Mouse (Mus musculus): ENCODE results near the gene Fkbp5.
"Not testable (repeated sequence)": the region's sequence is repeated elsewhere in the genome, so short reads cannot be mapped to it uniquely, and the experiment has no call there.

Gene Fkbp5

GRCm38 (mm10) chr17:28421071-28421470 is 96.3 kb downstream of the Fkbp5 start:
- DNase-seq (ENCODE audit: extremely low spot score, low read depth, low spot score): no peak

DNA sequence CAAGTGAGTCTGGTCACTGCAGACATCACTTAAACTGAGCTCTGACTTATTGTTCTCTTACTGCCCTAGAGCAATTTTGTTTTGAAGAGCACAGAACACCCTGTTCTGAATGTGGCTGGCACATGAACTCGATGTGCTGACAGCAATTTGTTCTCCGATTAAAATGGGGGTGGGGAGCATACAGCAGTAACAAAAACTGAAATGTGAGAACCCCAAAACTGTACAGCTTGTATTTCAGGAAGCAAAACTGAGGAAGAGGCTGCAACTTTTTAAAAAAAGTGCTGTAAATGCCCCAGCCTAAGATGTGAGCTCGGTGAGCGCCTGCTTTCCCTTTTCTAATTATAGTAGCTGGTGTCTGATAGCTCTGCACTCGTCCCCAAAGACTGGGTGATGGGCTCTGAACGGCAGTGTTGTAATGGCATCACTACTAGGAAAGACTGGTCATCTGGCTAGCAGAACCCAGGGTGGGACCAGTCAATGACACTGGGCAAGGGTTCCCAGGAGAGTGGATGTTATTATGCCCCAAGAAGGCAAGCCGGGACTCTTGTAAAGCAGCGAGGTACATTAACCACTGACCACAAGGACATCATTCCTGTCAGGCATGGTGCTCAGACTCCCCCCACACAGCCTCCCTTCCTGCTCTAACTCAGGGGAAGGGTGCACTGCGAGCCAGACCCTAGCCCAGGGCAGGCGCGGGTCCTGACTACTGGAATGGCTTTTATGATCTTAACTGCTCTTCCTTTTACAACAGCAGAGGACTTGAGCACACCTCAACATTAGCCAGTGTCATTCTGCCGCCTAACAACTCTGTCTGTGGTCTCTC is 96.9 kb downstream of the Fkbp5 start:
- no peak for DNase-seq (ENCODE audit: extremely low spot score, low read depth, low spot score)

GRCm38 (mm10) chr17:28419636-28420035 is 97.7 kb downstream of the Fkbp5 start:
- no peak for DNase-seq (ENCODE audit: extremely low spot score, low read depth, low spot score)

DNA sequence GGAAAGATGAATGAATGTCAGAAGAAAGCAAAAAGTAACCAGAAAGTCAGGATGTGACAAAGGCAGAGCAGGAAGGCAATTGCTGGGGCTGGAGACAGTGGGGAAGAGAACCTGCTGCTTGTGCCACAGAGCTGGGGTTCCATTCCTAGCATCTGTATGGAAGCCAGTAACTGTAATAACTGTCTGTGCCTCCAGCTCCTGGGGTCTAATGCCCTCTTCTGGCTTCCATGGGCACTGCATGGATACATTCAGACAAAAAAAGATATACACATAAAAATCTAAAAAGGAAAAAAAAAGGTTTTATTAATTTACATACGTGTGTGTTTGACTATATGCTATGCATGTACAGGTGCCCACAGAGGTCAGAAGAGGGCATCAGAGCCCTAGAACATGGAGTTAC is 98.4 kb downstream of the Fkbp5 start:
- no peak for DNase-seq (ENCODE audit: extremely low spot score, low read depth, low spot score)

DNA sequence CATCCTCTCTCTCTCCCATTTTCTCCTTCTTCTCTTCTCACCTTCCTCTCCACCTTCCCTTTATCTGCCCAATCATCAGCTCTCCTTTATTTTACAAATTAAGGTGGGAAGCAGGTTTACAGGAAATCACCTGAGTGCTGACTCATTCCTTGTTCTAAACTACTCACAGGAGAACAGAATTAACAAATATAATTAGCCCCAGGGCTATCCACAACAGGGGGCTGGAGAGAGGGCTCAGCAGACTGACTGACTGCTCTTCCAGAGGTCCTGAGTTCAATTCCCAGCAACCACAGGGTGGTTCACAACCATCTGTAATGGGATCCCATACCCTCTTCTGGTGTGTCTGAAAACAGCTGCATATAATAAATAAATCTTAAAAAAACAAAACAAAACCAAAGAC is 98.8 kb downstream of the Fkbp5 start:
- DNase-seq (ENCODE audit: extremely low spot score, low read depth, low spot score): not testable (repeated sequence)

GRCm38 (mm10) chr17:28417771-28418170 is 99.6 kb downstream of the Fkbp5 start:
- no peak for DNase-seq (ENCODE audit: extremely low spot score, low read depth, low spot score)

DNA sequence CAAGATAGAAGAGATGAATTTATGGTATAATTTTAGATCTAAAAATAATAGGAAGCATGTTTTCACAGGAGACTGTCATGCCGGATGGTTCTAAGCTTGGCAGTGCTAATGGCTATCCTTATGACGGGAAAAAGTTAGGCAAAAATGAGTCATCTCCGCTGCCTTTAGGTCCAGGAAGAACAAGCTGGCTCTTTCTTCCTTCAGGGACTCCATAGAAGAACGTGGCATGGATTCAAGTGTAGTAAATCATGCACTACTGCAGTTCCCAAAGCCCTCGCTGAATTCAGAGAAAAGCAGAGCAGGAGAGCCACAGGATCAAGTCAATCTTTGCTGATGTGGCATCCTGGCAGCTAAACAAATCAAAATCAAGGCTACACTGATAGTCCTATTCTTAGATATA is 102.1 kb downstream of the Fkbp5 start:
- DNase-seq (ENCODE audit: extremely low spot score, low read depth, low spot score): no peak

DNA sequence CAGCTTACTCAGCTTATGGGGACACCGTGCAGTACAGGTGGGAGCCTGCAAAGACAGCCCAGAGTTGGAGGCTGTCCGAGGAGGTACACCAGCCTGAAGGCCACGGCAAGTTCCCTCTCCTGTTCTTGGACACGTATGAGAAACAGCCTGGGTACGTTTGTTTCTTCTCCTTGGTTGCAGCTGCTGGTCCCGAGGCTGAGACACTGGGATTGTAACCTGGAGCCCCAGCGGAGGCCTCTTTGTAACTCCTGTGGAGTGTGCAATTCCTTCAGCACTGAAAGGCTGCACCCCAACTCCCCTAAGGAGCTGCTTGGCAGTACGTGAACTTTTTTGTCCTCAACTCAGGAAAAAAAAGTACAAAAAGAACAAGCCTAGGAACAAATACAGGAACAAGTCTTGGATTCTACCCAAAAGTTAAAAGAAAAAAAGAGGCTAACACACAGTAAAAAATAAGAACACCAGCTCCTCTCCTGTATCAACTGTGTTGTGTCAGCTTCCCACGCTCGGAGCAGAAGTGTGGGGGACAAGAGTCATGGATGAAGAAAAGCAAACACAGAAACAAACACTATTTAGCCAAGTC is 105.9 kb downstream of the Fkbp5 start:
- DNase-seq (ENCODE audit: extremely low spot score, low read depth, low spot score): no peak

DNA sequence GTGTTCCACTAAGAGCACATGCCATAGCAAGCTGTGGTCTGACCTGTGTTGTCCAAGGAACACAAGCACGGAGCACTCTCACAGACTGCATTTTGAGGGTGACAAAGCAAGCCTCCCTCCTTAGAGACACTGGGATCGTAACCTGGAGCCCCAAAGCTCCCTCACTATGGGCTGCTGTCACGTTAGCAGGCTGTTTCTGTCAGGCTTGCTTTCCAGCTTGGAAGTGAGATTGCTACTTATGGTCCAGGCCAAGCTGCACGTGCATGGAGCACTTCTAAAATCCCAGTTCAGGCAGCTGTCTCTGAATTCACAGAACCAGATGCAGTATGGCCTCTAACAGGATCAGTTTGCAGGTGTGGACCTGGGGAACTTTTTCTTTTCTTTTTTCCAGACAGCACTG is 106.6 kb downstream of the Fkbp5 start:
- no peak for DNase-seq (ENCODE audit: extremely low spot score, low read depth, low spot score)

DNA sequence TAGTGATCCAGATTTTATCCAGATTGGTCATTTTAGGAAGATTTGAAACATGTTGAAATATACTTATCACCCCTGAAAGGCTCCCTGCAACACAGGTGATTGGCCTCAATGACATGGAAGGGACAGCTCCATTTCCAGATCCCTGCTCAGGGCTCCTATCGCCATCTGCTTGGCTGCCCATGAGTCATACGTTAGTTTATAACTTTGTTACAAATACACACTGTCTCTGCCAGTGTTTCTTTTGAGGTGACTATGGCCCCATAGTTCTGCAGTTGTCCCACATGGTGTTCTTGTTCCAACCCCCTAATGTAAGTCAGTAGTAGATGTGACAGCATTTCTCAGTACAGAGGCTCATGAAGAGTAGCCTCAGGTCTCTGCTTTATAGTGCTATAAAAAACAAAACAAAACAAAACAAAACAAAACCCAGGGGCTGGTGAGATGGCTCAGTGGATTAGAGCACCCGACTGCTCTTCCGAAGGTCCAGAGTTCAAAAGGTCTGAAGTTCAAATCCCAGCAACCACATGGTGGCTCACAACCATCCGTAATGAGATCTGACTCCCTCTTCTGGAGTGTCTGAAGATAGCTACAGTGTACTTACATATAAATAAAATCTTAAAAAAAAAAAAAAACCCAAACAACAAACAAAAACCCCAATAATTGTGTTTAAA is 108.9 kb downstream of the Fkbp5 start:
- DNase-seq (ENCODE audit: extremely low spot score, low read depth, low spot score): no peak

DNA sequence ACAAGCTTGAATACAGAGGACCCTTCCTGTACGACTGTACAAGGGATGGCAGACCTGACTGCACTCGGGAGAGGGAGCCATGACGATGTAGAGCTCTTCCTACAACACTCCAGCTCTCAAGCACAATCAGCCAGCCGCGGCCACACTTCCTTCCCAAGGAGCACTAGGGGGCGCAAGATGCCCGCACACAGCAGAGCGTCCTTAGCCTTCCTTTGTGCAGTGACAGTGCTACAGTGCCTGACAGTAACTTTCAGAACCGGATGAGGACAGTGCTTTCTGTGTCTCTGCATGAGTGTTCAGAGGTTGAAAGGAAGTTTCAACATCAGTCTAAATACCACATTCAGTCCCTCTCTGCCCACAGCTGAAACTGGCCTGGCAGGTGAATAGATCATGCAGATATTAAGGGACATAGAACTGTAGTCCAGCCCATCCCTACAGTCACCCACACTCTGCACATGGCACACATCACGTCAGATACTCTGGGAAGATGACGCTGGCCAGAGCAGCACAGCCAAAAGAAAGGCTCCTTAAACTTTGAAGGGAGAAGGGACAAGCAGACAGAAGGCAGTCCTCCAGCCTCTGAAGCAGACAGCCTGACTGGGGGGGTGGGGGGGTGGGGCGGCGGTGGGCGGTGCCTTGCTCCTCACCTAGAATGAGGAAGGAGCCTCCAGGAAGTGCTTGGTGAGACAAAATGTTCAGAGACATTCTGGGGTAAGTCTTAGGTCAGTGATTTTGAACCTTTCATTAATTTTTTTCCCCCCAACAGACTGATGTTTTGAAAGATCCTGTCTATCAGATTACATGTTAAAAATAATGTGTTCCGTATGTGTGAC is 109.7 kb downstream of the Fkbp5 start:
- no peak for DNase-seq (ENCODE audit: extremely low spot score, low read depth, low spot score)

GRCm38 (mm10) chr17:28406471-28406870 is 110.9 kb downstream of the Fkbp5 start:
- no peak for DNase-seq (ENCODE audit: extremely low spot score, low read depth, low spot score)

GRCm38 (mm10) chr17:28404745-28405144 is 112.6 kb downstream of the Fkbp5 start:
- not testable (repeated sequence) for DNase-seq (ENCODE audit: extremely low spot score, low read depth, low spot score)

DNA sequence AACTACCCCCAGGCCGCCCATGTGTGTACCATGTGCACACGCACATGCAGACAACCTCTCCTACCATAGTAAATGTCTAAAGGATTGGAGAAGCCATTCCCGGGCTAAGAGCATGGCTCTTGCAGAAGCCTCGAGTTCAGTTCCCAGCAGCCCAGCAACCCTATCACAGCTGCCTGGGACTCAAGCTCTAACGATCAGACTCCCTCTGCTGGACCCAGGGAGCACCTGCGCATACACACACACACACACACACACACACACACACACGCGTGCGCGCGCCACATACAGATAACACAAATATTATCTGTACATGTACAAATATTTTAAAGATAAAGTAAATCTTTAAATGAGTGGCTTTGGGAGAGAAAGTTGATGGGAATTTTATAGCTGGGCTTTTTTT is 113.0 kb downstream of the Fkbp5 start:
- DNase-seq (ENCODE audit: extremely low spot score, low read depth, low spot score): no peak

- no peak for DNase-seq (ENCODE audit: extremely low spot score, low read depth, low spot score)
These were observed 122.3 kb downstream of the Fkbp5 start for GRCm38 (mm10) chr17:28394994-28395393.

DNA sequence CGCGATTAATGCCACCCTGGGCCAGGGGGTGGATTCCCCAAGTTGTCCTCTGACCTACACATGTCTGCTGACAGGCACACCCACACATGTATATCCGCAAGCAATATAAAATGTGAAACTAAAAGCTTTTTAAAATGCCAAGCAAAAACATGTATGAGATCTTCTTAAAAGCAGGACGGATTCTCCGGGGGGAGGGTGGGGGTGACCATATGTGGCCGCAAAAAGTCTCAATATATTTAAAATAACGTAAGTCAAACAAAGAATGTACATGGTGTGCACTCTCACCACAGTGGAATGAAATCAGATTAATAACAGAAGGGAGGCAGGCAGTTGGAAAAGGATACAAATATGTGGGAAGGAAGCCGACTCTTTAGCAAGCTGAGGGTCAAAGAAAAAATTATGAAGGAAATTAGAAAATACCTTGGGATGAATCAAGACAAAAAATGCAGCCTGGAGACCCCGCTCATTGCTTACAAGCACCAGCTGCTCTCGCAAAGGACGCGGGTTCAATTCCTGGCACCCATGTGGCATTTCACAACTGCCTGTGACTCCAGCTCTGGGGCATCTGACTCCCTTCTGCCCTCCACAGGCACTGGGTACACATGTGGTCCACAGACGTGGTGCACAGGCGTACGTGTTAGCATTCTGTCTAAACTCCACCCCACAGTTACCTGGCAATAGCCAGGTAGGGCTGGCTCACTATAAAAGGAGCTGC is 123.1 kb downstream of the Fkbp5 start:
- DNase-seq (ENCODE audit: extremely low spot score, low read depth, low spot score): no peak

- no peak for DNase-seq (ENCODE audit: extremely low spot score, low read depth, low spot score)
These were observed 125.5 kb downstream of the Fkbp5 start for GRCm38 (mm10) chr17:28391568-28392432.

DNA sequence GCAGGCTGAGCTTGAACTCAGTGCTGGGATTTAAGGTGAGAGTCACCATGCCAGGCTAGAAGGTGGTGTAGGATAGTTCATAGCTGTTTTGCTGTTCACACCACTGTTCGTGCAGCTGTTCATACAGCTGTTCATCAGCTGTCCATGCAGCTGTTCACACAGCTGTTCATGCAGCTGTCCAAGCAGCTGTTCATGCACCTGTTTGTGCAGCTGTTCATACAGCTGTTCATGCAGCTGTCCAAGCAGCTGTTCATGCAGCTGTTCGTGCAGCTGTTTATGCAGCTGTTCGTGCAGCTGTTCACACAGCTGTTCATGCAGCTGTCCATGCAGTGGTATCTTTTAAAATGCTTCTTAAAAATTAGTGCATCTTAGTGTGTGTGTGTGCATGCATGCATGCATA is 128.8 kb downstream of the Fkbp5 start:
- DNase-seq (ENCODE audit: extremely low spot score, low read depth, low spot score): no peak

DNA sequence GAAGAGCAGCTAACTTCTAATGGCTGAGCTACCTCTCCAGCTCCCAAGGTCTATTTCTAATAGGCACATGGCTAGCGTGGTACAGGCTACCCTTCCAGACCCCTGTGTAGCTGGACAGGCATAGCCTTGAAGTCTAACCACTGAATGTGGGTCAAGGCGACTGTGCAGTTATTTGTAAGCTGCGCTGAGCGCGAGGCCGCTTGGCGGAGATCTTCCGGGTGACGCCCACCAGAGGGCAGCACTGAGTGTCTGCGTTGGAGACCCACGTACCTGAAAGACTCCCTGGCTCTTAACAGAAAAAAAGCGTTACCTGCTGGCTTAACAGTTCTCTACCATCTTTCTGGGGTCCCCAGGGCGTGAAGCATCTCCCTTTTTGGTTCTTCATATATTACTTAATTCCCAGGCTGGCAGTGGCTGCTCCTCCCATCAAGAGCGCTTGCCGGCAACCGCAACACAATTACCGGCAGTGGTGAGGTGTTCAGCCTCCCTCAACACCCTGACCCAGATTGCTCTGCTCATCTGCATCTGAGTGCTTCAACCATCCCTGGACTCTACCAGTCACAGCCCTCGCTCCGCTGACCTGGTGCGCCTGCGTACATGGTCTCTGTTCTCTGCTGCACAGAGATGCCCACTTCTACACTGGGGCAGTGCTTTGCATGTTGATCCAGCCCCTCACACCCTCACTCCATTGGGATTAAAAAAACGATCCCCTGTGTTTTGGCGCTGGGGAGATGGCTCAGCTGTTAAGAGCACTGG is 131.0 kb downstream of the Fkbp5 start:
- peak; percentile 85 for DNase-seq (ENCODE audit: extremely low spot score, low read depth, low spot score)
